ENCODE assay signal across 7 mouse cellular contexts in the genomic region with DNA sequence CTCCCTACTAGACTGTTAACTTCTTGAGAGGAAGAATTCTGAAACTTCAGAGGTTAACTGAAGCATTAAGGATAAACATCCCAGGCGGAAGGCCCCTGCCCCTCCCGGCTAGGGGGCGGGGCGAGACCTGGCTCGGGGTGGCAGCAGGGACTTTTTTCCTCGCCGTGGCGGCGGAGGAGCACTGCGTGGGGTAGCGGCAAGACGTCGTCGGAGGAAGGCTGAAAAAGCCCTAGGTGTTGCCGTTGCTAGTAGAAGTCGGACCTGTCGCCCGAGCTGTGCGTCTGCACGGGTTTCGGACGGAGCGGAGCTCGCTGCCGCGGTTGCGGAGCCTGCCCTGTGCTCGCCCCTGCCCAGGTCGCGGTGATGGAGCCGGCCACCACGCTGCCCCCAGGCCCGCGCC. TPM values are rescaled to one million over a fixed set of nuclear protein-coding genes. Genes with fewer than 3 reads are reported as not detected.
DNase-seq lines count a peak whose midpoint lies in the region; ATAC-seq lines count a peak whose summit lies in the region.

A gene (plus strand): TSS at position 196 of the 400 bp plus-strand sequence.

- H3K36me3 ChIP-seq in embryonic facial prominence, embryonic 12.5 days: no peaks in the 10 kb centered on the region
- no peaks in the 10 kb centered on the region for H3K36me3 ChIP-seq in limb, embryonic 11.5 days (ENCODE audit: control insufficient read depth, insufficient read depth, low read length)
- no peaks in the 10 kb centered on the region for H3K36me3 ChIP-seq in midbrain, embryonic 13.5 days

- no peaks in the 10 kb centered on the region for H3K27me3 ChIP-seq in embryonic facial prominence, embryonic 12.5 days
- no peaks in the 10 kb centered on the region for H3K27me3 ChIP-seq in limb, embryonic 11.5 days (ENCODE audit: control insufficient read depth, insufficient read depth, low read length)
- H3K27me3 ChIP-seq in midbrain, embryonic 13.5 days: peaks cover 6% of the 10 kb centered on the region

- H3K27ac ChIP-seq in embryonic facial prominence, embryonic 12.5 days: peak within 1 kb of the TSS; percentile 96
- peak within 1 kb of the TSS; percentile 87 for H3K27ac ChIP-seq in limb, embryonic 11.5 days (replicated peaks; ENCODE audit: low read depth, low read length)
- H3K27ac ChIP-seq in midbrain, embryonic 13.5 days: peak within 1 kb of the TSS; percentile 95

- H3K4me2 ChIP-seq in embryonic facial prominence, embryonic 12.5 days (replicated peaks): peak within 1 kb of the TSS; percentile 62
- H3K4me2 ChIP-seq in limb, embryonic 11.5 days (ENCODE audit: low read depth, severe bottlenecking): peak within 1 kb of the TSS; percentile 63
- peak within 1 kb of the TSS; percentile 65 for H3K4me2 ChIP-seq in midbrain, embryonic 13.5 days (replicated peaks)

- DNase-seq in adrenal gland, postnatal 10 days: peak; percentile 93
- DNase-seq in heart, adult 11 months: peak; percentile 99
- peak; percentile 88 for DNase-seq in kidney, adult 11 months
- peak; percentile 94 for DNase-seq in limb, embryonic 11.5 days (ENCODE audit: low spot score)
- peak; percentile 64 for DNase-seq in spleen, adult 12 weeks (ENCODE audit: low spot score)

- no peaks in the 10 kb centered on the region for H3K9me3 ChIP-seq in embryonic facial prominence, embryonic 12.5 days
- H3K9me3 ChIP-seq in limb, embryonic 11.5 days (ENCODE audit: control insufficient read depth, low read length): no peaks in the 10 kb centered on the region
- H3K9me3 ChIP-seq in midbrain, embryonic 13.5 days: no peaks in the 10 kb centered on the region

- H3K4me1 ChIP-seq in embryonic facial prominence, embryonic 12.5 days: peaks cover 22% of the 10 kb centered on the region
- peaks cover 9% of the 10 kb centered on the region for H3K4me1 ChIP-seq in limb, embryonic 11.5 days (ENCODE audit: control insufficient read depth, insufficient read depth, low read length)
- H3K4me1 ChIP-seq in midbrain, embryonic 13.5 days (replicated peaks): peaks cover 44% of the 10 kb centered on the region

- H3K4me3 ChIP-seq in embryonic facial prominence, embryonic 12.5 days: peak within 1 kb of the TSS; percentile 90
- peak within 1 kb of the TSS; percentile 100 for H3K4me3 ChIP-seq in limb, embryonic 11.5 days (ENCODE audit: low read depth, low read length)
- peak within 1 kb of the TSS; percentile 100 for H3K4me3 ChIP-seq in midbrain, embryonic 13.5 days (replicated peaks)

- H3K9ac ChIP-seq in embryonic facial prominence, embryonic 12.5 days: peak within 1 kb of the TSS; percentile 100
- peak within 1 kb of the TSS; percentile 99 for H3K9ac ChIP-seq in limb, embryonic 11.5 days (ENCODE audit: low read length)
- H3K9ac ChIP-seq in midbrain, embryonic 13.5 days (replicated peaks): peak within 1 kb of the TSS; percentile 99

- under 1% methylated on average over 34 of the region's 34 CpGs for WGBS in embryonic facial prominence, embryonic 12.5 days
- WGBS in limb, embryonic 11.5 days: under 1% methylated on average over 30 of the region's 34 CpGs
- under 1% methylated on average over 34 of the region's 34 CpGs for WGBS in midbrain, embryonic 13.5 days

- no peak for ATAC-seq in embryonic facial prominence, embryonic 12.5 days (ENCODE audit: insufficient number of reproducible peaks, insufficient read depth, low FRiP score, low TSS enrichment)
- peak; percentile 33; the same call in 1 of the 2 replicates for ATAC-seq in limb, embryonic 11.5 days (ENCODE audit: insufficient number of reproducible peaks, low FRiP score, low TSS enrichment, low read depth)
- peak; percentile 19; the same call in 1 of the 2 replicates for ATAC-seq in midbrain, embryonic 13.5 days

RNA-seq across cellular contexts. Expression of the gene that starts here (rescaled TPM):
- total RNA-seq in adrenal gland, postnatal 10 days (2021): 10 to 100 TPM; 34.9 to 45.3 TPM
- polyA plus RNA-seq in embryonic facial prominence, embryonic 12.5 days (2016; fragmentation: Nextera tagmentation; extraction: Ambion mirVana): 99.5 and 100 TPM in 2 replicates
- 90.9 and 98.2 TPM in 2 replicates for polyA plus RNA-seq in limb, embryonic 11.5 days (2014; fragmentation: Nextera tagmentation; extraction: Ambion mirVana)
- polyA plus RNA-seq in midbrain, embryonic 13.5 days (2015; fragmentation: Nextera tagmentation; extraction: Ambion mirVana): 110 and 111 TPM in 2 replicates
